Mouse (Mus musculus) liver, embryonic 13.5 days (tissue): ENCODE measurements around the gene Cfap45. TPM values are rescaled to one million over a fixed set of nuclear protein-coding genes. Genes with fewer than 3 reads are reported as not detected.

Source experiments
- ATAC-seq: fragments of 200-750 bp; cut with Nextera tagmentation; 2 replicates; pipeline ENCODE4 v1.8.0; 2017; ENCODE audit warnings: low read depth, mild to moderate bottlenecking, moderate number of reproducible peaks, moderate library complexity
- DNase-seq: peaks from one replicate; pipeline ENCODE4 v3.0.0; 2022
- H3K27ac ChIP-seq: fragments of 300-500 bp; sonication (generic); 2 replicates; pipeline ENCODE4 v1.5.1; 2015; ENCODE audit warnings: moderate library complexity, mild to moderate bottlenecking, inconsistent platforms
- H3K27me3 ChIP-seq: fragments of 300-500 bp; sonication (generic); 2 replicates; pipeline ENCODE4 v1.6.1; 2015; ENCODE audit warnings: mild to moderate bottlenecking, inconsistent platforms
- H3K36me3 ChIP-seq: fragments of 300-500 bp; sonication (generic); 2 replicates; pipeline ENCODE4 v1.6.1; 2015; ENCODE audit warnings: mild to moderate bottlenecking, inconsistent platforms
- H3K4me1 ChIP-seq: fragments of 300-500 bp; sonication (generic); replicated peaks from 2 replicates; pipeline ENCODE4 v1.6.1; 2015; ENCODE audit warnings: inconsistent platforms
- H3K4me2 ChIP-seq: fragments of 300-500 bp; sonication (generic); 2 replicates; pipeline ENCODE4 v1.6.1; 2015; ENCODE audit warnings: inconsistent platforms, mild to moderate bottlenecking, moderate library complexity
- H3K4me3 ChIP-seq: fragments of 300-500 bp; sonication (generic); replicated peaks from 2 replicates; pipeline ENCODE4 v1.5.1; 2015; ENCODE audit warnings: mild to moderate bottlenecking, inconsistent platforms
- H3K9ac ChIP-seq: fragments of 300-500 bp; sonication (generic); 2 replicates; pipeline ENCODE4 v1.6.1; 2015; ENCODE audit warnings: mild to moderate bottlenecking, inconsistent platforms
- H3K9me3 ChIP-seq: fragments of 300-500 bp; sonication (generic); replicated peaks from 2 replicates; pipeline ENCODE4 v1.6.1; 2016; ENCODE audit warnings: inconsistent platforms
- WGBS: fragments of 180-500 bp; shearing (Covaris S2); methylation state at CpG from one replicate; pipeline ENCODE4 v1.1.7; 2015; ENCODE audit not compliant: insufficient replicate concordance; 5-methylcytosine and 5-hydroxymethylcytosine counted together
- polyA plus RNA-seq: library from polyadenylated mRNA; unstranded; fragments of >200 nt; fragmentation: Nextera tagmentation; extraction: Ambion mirVana; gene quantifications from 2 replicates; pipeline ENCODE4 v1.2.1, GENCODE M21; 2015

Cfap45 gene
- 0.17 and 0.44 TPM in 2 replicates for polyA plus RNA-seq

DNA sequence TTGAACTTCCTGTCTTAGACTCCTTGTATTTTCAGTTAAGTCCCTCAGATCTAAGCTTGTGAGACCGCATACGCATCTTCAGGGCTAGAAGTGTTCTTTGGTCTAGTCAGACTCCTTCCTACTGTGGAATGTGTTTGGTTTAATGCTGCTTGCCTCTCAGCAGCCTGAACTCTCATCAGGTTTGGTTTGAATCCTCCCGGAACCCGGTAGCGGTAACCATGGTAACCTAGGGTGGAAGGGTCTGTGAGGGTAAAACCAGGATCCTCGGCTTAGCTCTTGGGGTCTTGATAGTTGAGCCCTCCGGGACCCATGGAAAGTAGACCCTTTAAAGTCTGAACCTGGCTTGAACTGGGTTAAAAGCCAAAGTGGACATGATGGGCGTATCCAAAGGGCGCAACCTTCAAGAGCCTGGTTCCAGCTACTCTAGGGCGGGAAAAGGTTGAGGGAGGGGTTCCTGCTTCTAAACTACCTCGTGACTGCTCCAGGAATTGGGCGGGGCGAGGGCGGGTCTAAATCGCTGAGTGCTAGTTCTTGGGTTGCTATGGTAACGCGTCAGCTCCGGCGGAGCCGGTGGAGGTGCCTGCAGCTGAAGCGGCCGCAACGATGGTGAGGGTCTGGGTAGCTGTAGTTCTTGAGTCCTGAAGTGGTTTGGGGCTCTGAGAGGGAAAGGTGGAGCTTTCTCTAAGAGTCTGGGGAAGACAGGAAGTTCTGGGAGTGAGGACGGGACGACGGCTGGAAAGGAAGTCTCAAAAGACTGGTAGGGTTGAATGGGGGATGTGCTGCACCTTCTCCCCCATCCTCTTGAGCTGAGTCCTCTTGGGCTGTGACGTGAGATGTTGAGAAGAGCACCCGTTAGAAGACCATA, at the start of gene Cfap45:
Cfap45 (plus strand) TSS at position 226 of the 865 bp plus-strand sequence.
- no peaks in the 10 kb centered on the region for H3K36me3 ChIP-seq
- peaks cover 35% of the 10 kb centered on the region for H3K27me3 ChIP-seq
- peaks cover 21% of the 10 kb centered on the region for H3K4me1 ChIP-seq
- H3K27ac ChIP-seq, result no peak within 1 kb of the TSS
- H3K9ac ChIP-seq, result no peak within 1 kb of the TSS
- peak; percentile 39 for DNase-seq
- 4% methylated on average over 28 of the region's 28 CpGs for WGBS
- peak within 1 kb of the TSS; percentile 27 for H3K4me3 ChIP-seq
- peak; percentile 63 for ATAC-seq
- H3K9me3 ChIP-seq, result no peaks in the 10 kb centered on the region
- H3K4me2 ChIP-seq, result peak within 1 kb of the TSS; percentile 51

- Histone ChIP-seq H3K9me3 (no peaks in the 10 kb centered on the region), H3K36me3 (no peaks in the 10 kb centered on the region), H3K27ac (no peak overlapping the region), H3K4me2 (no peak overlapping the region), H3K4me3 (no peak overlapping the region), H3K4me1 (peaks cover 13% of the 10 kb centered on the region), H3K9ac (no peak overlapping the region), H3K27me3 (0 out of 2 replicates have a peak, but pooled peaks cover 3% of the 10 kb centered on the region)
- DNase-seq, result no peak
- no peak for ATAC-seq
Observed at GRCm38 (mm10) chr1:172472909-172473308, 47.7 kb upstream of the Cfap45 start.

DNA sequence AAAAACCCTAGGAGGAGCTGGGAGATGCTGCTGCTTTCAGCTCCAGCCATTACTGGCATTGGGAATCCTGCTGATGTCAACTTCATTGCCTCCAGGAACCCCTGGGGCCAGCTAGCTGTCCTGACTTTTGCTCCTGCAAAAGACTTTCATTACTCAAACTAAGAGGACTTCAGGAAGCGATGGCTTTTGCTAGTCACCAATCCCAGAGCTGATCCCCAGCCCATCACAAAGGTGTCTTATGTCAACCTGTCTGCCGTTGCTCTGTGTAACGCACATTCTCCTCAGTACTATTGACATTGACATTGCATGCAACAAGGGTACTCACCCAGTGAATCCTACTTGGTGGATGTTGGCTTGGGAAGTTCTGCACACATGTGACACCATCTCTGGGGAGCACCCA, 46.4 kb upstream of the Cfap45 start:
- Histone ChIP-seq H3K27me3 (peaks cover 13% of the 10 kb centered on the region; the same call in 1 of the 2 replicates), H3K27ac (no peak overlapping the region), H3K4me1 (peaks cover 13% of the 10 kb centered on the region), H3K36me3 (no peaks in the 10 kb centered on the region), H3K9me3 (no peaks in the 10 kb centered on the region), H3K4me2 (no peak overlapping the region), H3K9ac (no peak overlapping the region), H3K4me3 (no peak overlapping the region)
- DNase-seq (no peak), ATAC-seq (no peak)
- 66% methylated on average over 3 of the region's 3 CpGs for WGBS

DNA sequence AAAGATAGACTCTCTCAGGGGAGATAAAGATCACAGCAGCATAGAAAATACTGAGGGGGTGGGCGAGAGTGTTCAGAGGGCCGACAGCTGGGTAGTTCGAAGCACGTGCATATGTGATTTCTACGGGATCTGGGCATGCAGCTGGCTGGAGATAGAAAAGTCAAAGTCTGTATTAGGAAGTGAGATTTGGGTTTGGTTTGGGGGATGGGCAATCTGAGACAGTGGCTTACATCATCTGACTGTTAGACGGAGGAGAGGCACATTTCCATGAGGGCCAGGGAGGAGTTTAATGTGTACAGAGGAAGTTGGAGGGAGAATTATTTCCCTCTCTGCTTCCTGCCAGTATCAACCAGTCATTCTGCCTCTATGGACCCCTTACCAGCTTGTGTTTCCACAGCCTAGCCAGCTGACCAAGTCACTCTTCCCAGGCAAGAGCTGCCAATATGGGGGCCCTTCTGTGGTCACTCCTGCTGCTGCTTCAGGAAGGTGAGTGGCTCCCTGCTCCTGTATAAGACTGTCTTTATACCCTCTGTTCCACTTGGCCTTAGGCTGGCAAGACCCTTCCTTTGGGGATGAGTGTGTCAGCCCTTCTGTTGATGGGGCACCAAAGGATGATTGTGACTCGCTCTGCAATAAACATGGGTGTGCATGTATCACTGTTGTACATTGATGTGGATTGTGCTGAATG, 45.4 kb upstream of the Cfap45 start, which contains the start of gene Slamf9:
Slamf9 (plus strand) TSS at position 305 of the 688 bp plus-strand sequence.
- Histone ChIP-seq H3K9me3 (no peaks in the 10 kb centered on the region), H3K27me3 (peaks cover 19% of the 10 kb centered on the region; the same call in 1 of the 2 replicates), H3K9ac (no peak within 1 kb of the TSS), H3K4me2 (no peak within 1 kb of the TSS), H3K4me3 (no peak within 1 kb of the TSS), H3K4me1 (peaks cover 10% of the 10 kb centered on the region), H3K36me3 (no peaks in the 10 kb centered on the region), H3K27ac (no peak within 1 kb of the TSS)
- 24% methylated on average over 7 of the region's 7 CpGs for WGBS
- ATAC-seq, result peak; percentile 43; the same call in 1 of the 2 replicates
- DNase-seq, result no peak

- ATAC-seq (no peak), DNase-seq (no peak)
- 29% methylated on average over 5 of the region's 5 CpGs for WGBS
- Histone ChIP-seq H3K27me3 (peaks cover 47% of the 10 kb centered on the region), H3K4me1 (peaks cover 26% of the 10 kb centered on the region), H3K4me2 (no peak overlapping the region), H3K27ac (no peak overlapping the region), H3K9ac (no peak overlapping the region), H3K9me3 (no peaks in the 10 kb centered on the region), H3K4me3 (no peak overlapping the region), H3K36me3 (no peaks in the 10 kb centered on the region)
Observed at GRCm38 (mm10) chr1:172478020-172478419, 42.6 kb upstream of the Cfap45 start.

DNA sequence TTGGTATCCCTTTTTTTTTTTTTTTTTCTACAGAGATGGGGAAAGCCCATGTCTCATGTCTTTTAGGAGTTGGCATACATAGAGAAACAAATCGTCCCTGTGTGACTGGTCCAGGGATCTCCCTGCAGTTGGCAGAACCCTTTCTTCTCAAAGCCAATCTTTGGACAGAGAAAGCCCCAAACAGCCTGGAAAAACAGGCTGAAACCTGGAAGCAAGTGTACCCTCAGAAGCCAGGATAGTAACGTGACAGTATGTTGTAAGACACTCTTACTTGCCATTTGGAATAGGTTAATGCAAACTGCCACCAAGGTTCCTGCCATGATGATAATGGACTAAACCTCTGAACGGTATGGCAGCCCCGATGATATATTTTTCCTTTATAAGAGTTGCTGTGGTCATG, 40.2 kb upstream of the Cfap45 start:
- no peak for ATAC-seq
- no peak for DNase-seq
- WGBS, result 68% methylated on average over 4 of the region's 4 CpGs

DNA sequence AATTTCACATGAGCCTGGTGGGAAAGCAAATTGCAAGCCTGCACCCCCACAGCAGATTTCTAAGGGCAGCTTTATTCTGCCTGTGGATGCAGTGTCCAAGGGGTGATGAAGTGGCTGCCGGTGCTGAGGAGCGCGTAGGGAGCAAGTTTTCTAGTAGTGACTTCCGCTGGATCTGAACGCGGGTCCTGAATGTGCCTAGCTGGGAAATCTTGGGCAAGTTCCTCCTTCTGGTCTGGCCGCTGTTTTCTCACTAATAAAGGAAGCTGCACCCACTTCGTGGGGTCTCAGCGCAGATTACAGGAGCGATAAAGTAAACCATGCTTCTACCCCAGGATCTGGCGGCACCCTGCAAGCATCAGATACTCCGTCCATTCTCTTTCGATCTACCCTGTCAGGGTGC, 39.5 kb upstream of the Cfap45 start:
- DNase-seq, result no peak
- Histone ChIP-seq H3K4me2 (peak overlapping the region; percentile 64), H3K9ac (no peak overlapping the region), H3K27ac (no peak overlapping the region), H3K4me3 (no peak overlapping the region), H3K4me1 (peaks cover 16% of the 10 kb centered on the region), H3K27me3 (peaks cover 62% of the 10 kb centered on the region), H3K9me3 (no peaks in the 10 kb centered on the region), H3K36me3 (no peaks in the 10 kb centered on the region)
- ATAC-seq, result no peak
- WGBS, result 10% methylated on average over 13 of the region's 13 CpGs

More for the DNA sequence above, 40.2 kb upstream of the Cfap45 start:
- no peaks in the 10 kb centered on the region for H3K9me3 ChIP-seq
- no peak overlapping the region for H3K4me2 ChIP-seq
- peaks cover 60% of the 10 kb centered on the region for H3K27me3 ChIP-seq
- no peak overlapping the region for H3K9ac ChIP-seq
- no peak overlapping the region for H3K4me3 ChIP-seq
- H3K4me1 ChIP-seq, result peaks cover 18% of the 10 kb centered on the region
- no peak overlapping the region for H3K27ac ChIP-seq
- no peaks in the 10 kb centered on the region for H3K36me3 ChIP-seq

DNA sequence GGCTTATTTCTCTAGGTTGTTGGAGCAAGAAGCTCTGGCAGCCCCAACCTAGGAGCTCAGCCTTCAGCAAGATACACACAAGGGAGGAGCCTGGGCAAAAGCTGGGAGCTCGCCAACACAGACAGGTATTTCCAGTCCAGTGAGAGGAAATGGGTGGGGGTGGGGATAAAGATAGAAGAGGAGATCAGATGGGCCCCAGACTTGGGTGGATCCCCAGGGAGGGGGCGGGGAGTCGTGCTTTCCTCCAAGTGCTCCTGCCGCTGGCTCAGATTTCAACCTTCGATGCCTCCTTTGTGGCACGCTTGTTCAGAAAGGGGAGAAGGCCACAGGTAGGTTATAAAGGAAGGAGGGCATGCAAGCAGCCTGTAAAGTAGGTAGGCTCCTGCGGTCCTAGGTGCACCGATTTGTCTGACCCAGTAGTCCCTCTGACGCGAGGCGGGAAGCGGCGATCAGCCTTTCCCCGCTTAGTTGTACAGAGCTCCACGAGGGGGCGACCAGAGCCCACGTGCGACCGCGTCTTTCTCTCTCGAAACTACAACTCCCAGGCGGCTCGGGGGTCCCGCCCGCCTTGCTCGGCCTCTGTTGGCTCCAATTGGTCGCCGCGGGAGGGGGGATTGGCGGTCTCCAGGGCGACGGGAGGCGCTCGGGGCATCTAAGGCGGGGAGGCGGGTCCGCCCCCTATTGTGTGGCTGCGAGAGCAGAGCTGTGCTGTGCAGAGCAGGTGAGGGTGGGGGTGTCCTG, 38.9 kb upstream of the Cfap45 start, which contains the start of gene Igsf9:
Igsf9 (plus strand) TSS at position 249 of the 741 bp plus-strand sequence.
- peak within 1 kb of the TSS; percentile 48 for H3K4me3 ChIP-seq
- no peaks in the 10 kb centered on the region for H3K36me3 ChIP-seq
- H3K9ac ChIP-seq, result peak within 1 kb of the TSS; percentile 33; the same call in 1 of the 2 replicates
- peaks cover 16% of the 10 kb centered on the region for H3K4me1 ChIP-seq
- 0 out of 2 replicates have a peak within 1 kb of the TSS, but pooled peaks have one; percentile 13 for H3K27ac ChIP-seq
- DNase-seq (peak; percentile 48), ATAC-seq (peak; percentile 83)
- no peaks in the 10 kb centered on the region for H3K9me3 ChIP-seq
- H3K27me3 ChIP-seq, result peaks cover 62% of the 10 kb centered on the region
- H3K4me2 ChIP-seq, result peak within 1 kb of the TSS; percentile 64
- under 1% methylated on average over 38 of the region's 38 CpGs for WGBS

DNA sequence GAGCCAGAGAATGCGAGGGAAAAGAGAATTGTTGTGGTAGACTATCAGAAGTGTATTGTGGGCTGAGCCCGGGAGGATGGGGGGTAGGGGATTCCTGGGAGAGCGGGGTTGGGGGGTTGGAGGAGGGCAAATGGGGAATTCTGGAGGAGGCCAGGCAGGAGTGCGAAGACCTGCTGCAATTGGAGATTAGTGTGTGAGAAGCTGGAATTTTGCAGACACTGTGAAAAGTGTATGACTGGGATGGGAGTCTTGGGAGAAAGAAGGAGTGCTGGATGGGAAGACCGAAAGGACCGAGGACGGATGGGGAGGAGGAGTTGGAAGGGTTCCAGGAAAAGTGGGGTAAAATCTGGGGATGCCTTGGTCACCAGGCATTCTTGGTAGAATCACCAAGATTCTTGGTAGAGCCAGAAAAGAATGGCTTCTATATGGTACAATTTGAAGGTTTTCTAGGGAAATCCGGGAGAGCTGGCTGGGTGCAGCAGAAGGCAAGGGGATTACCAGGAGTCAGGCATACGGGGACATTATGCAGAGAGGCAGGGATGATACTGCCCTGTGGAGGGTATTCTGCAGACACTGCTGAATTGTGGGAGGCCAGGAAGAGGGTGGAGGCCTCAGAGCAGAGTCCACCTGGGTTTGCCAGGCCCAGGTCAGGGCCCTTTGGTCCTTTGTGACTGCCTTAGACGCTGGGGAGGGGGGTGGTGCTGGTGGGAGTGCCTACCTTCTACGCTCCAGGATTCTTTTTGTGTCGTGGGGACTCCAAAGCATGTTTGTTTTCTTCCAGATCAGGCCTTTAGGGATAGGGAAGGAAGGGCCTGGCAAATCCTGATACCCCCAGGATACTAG, 37.9 kb upstream of the Cfap45 start:
- H3K4me3 ChIP-seq, result peak overlapping the region; percentile 48
- no peaks in the 10 kb centered on the region for H3K9me3 ChIP-seq
- 16% methylated on average over 12 of the region's 12 CpGs for WGBS
- peak overlapping the region; percentile 4; the same call in 1 of the 2 replicates for H3K9ac ChIP-seq
- ATAC-seq (peak; percentile 38; the same call in 1 of the 2 replicates), DNase-seq (no peak)
- H3K4me2 ChIP-seq, result peak overlapping the region; percentile 64
- peaks cover 16% of the 10 kb centered on the region for H3K4me1 ChIP-seq
- no peak overlapping the region for H3K27ac ChIP-seq
- H3K27me3 ChIP-seq, result peaks cover 61% of the 10 kb centered on the region
- no peaks in the 10 kb centered on the region for H3K36me3 ChIP-seq

- Histone ChIP-seq H3K27ac (no peak overlapping the region), H3K36me3 (no peaks in the 10 kb centered on the region), H3K4me3 (0 out of 2 replicates have a peak overlapping the region, but pooled peaks have one; percentile 8), H3K27me3 (peaks cover 55% of the 10 kb centered on the region), H3K4me2 (peak overlapping the region; percentile 64), H3K9ac (0 out of 2 replicates have a peak overlapping the region, but pooled peaks have one; percentile 4), H3K9me3 (no peaks in the 10 kb centered on the region), H3K4me1 (peaks cover 16% of the 10 kb centered on the region)
- 19% methylated on average over 4 of the region's 4 CpGs for WGBS
- DNase-seq (no peak), ATAC-seq (no peak)
Observed at GRCm38 (mm10) chr1:172483361-172483660, 37.3 kb upstream of the Cfap45 start.
